Mouse (Mus musculus) brain, embryonic 18.5 days (tissue): ENCODE results near the gene Tns3.

Source experiments
- DNase-seq: peaks from one replicate; pipeline ENCODE4 v3.0.0-alpha.2; 2012; ENCODE audit warnings: low read depth, low spot score

The Tns3 gene

GRCm38 (mm10) chr11:8651448-8652035, 12.8 kb downstream of the Tns3 start:
- DNase-seq = no peak

GRCm38 (mm10) chr11:8645609-8646008, 18.7 kb downstream of the Tns3 start:
- no peak for DNase-seq

- DNase-seq = no peak
These were observed 20.1 kb downstream of the Tns3 start for GRCm38 (mm10) chr11:8644272-8644671.

GRCm38 (mm10) chr11:8641634-8642277, 22.6 kb downstream of the Tns3 start:
- DNase-seq = no peak

- DNase-seq = no peak
These were observed 24.6 kb downstream of the Tns3 start for GRCm38 (mm10) chr11:8639726-8640125.

GRCm38 (mm10) chr11:8639007-8639718, 25.2 kb downstream of the Tns3 start:
- DNase-seq = no peak

- no peak for DNase-seq
These were observed 26.6 kb downstream of the Tns3 start for GRCm38 (mm10) chr11:8637469-8638447.

GRCm38 (mm10) chr11:8636680-8637079, 27.7 kb downstream of the Tns3 start:
- no peak for DNase-seq

GRCm38 (mm10) chr11:8635778-8636177, 28.6 kb downstream of the Tns3 start:
- DNase-seq = no peak

- no peak for DNase-seq
These were observed 29.5 kb downstream of the Tns3 start for GRCm38 (mm10) chr11:8634728-8635410.

- DNase-seq = no peak
These were observed 32.2 kb downstream of the Tns3 start for GRCm38 (mm10) chr11:8632163-8632562.

GRCm38 (mm10) chr11:8629862-8630390, 34.4 kb downstream of the Tns3 start:
- no peak for DNase-seq

- no peak for DNase-seq
These were observed 35.0 kb downstream of the Tns3 start for GRCm38 (mm10) chr11:8629326-8629725.

GRCm38 (mm10) chr11:8628846-8629253, 35.5 kb downstream of the Tns3 start:
- no peak for DNase-seq

GRCm38 (mm10) chr11:8627156-8627555, 37.2 kb downstream of the Tns3 start:
- DNase-seq = no peak

- no peak for DNase-seq
These were observed 37.6 kb downstream of the Tns3 start for GRCm38 (mm10) chr11:8626715-8627114.

GRCm38 (mm10) chr11:8625915-8626604, 38.3 kb downstream of the Tns3 start:
- DNase-seq = no peak

GRCm38 (mm10) chr11:8625451-8625850, 38.9 kb downstream of the Tns3 start:
- DNase-seq = no peak

- no peak for DNase-seq
These were observed 40.0 kb downstream of the Tns3 start for GRCm38 (mm10) chr11:8624179-8624886.

GRCm38 (mm10) chr11:8623852-8624178, 40.5 kb downstream of the Tns3 start:
- DNase-seq = no peak
